In the genomic region with DNA sequence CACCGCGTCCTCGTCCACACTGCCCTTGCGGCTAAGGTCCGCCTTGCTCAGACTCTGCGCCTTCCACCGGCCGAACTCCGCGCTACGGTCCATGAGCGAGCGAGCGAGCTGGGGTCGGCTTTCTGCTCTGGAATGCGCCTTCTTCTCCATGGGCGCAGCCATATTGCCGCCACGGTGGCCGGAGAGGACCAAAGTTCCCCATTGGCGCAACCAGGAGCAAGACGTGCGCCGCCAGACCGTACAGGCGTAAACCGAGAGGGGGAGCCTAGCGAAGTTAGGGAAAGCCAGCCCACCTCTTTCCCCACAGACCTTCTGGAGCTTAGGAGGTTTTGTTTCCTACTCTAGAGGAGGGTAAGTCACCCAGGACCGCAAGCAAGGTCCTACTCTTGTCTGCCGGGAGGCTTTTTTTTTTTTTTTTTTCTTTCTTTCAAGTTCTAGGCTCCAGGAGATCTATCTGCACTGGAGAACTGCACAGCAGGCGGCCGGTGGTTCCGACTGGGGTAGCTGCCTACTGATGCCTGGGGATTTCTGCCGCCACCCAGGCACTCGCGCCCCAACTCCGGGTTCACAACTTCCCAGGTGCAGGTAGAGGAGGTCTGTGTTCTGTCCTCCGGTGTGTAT, we compare ENCODE assay signal across 8 mouse cellular contexts. TPM values are rescaled to one million over a fixed set of nuclear protein-coding genes. Genes with fewer than 3 reads are reported as not detected.
A peak's percentile ranks its signal among the peaks of the same experiment; 100 is the strongest.
DNase-seq lines count a peak whose midpoint lies in the region; ATAC-seq and TF ChIP-seq lines count a peak whose summit lies in the region.

Gene Tyw3, minus strand, starts transcription at position 171 of the 621 bp plus-strand sequence.

- peak within 1 kb of the TSS; percentile 88 for H3K4me3 ChIP-seq in embryonic facial prominence, embryonic 13.5 days
- H3K4me3 ChIP-seq in kidney, adult 2 months (ENCODE audit: insufficient read depth, low read depth, low read length), result peak within 1 kb of the TSS; percentile 96
- peak within 1 kb of the TSS; percentile 87 for H3K4me3 ChIP-seq in limb, embryonic 12.5 days (replicated peaks)
- H3K4me3 ChIP-seq in midbrain, embryonic 15.5 days, result peak within 1 kb of the TSS; percentile 68
- H3K4me3 ChIP-seq in spleen, adult 2 months (ENCODE audit: extremely low read depth, insufficient read depth, insufficient read length), result peak within 1 kb of the TSS; percentile 94

- peak; percentile 90 for DNase-seq in 3134 (ENCODE audit: extremely low read depth, insufficient read length, low spot score)
- peak; percentile 98 to 99 for DNase-seq in adrenal gland, postnatal 36 days
- peak; percentile 97 to 100 for DNase-seq in heart, adult 18-20 months
- peak; percentile 98 for DNase-seq in kidney, adult 2 months
- DNase-seq in spleen, adult 2 months (ENCODE audit: low read depth in 1 of 2, low spot score in 2 of 2), result peak; percentile 87 to 95

- TF ChIP-seq POLR2A in kidney, adult 2 months (IDR thresholded peaks at IDR 0.05; ENCODE audit: low read depth, low read length), result peak; percentile 14
- TF ChIP-seq POLR2A in spleen, adult 2 months (IDR thresholded peaks at IDR 0.05; ENCODE audit: low read depth, low read length), result peak; percentile 25; the same call in 1 of the 2 replicates

- peaks cover 8% of the 10 kb centered on the region; the same call in 1 of the 2 replicates for H3K4me1 ChIP-seq in embryonic facial prominence, embryonic 13.5 days
- H3K4me1 ChIP-seq in kidney, adult 2 months (ENCODE audit: control insufficient read depth, insufficient read depth, low read length), result peaks cover 4% of the 10 kb centered on the region; the same call in 1 of the 2 replicates
- H3K4me1 ChIP-seq in limb, embryonic 12.5 days (replicated peaks), result peaks cover 9% of the 10 kb centered on the region
- H3K4me1 ChIP-seq in midbrain, embryonic 15.5 days, result peaks cover 10% of the 10 kb centered on the region
- peaks cover 3% of the 10 kb centered on the region; the same call in 1 of the 2 replicates for H3K4me1 ChIP-seq in spleen, adult 2 months (ENCODE audit: control insufficient read depth, insufficient read depth, insufficient read length)

- no peaks in the 10 kb centered on the region for H3K27me3 ChIP-seq in embryonic facial prominence, embryonic 13.5 days
- no peaks in the 10 kb centered on the region for H3K27me3 ChIP-seq in kidney, adult 2 months (replicated peaks; ENCODE audit: control insufficient read depth, insufficient read depth, low read length)
- H3K27me3 ChIP-seq in limb, embryonic 12.5 days, result no peaks in the 10 kb centered on the region
- H3K27me3 ChIP-seq in midbrain, embryonic 15.5 days (replicated peaks), result no peaks in the 10 kb centered on the region
- H3K27me3 ChIP-seq in spleen, adult 2 months (ENCODE audit: control insufficient read depth, insufficient read depth, low read length), result no peaks in the 10 kb centered on the region

- no peaks in the 10 kb centered on the region for H3K9me3 ChIP-seq in embryonic facial prominence, embryonic 13.5 days
- H3K9me3 ChIP-seq in limb, embryonic 12.5 days, result no peaks in the 10 kb centered on the region
- H3K9me3 ChIP-seq in midbrain, embryonic 15.5 days, result no peaks in the 10 kb centered on the region

- under 1% methylated on average over 38 of the region's 38 CpGs for WGBS in embryonic facial prominence, embryonic 13.5 days
- under 1% methylated on average over 38 of the region's 38 CpGs for WGBS in kidney, adult 2 months
- WGBS in limb, embryonic 12.5 days, result under 1% methylated on average over 38 of the region's 38 CpGs
- under 1% methylated on average over 38 of the region's 38 CpGs for WGBS in midbrain, embryonic 15.5 days
- under 1% methylated on average over 38 of the region's 38 CpGs for WGBS in spleen, adult 2 months

- H3K27ac ChIP-seq in embryonic facial prominence, embryonic 13.5 days, result peak within 1 kb of the TSS; percentile 98
- peak within 1 kb of the TSS; percentile 98 for H3K27ac ChIP-seq in kidney, adult 2 months (ENCODE audit: insufficient read depth, low read depth, low read length)
- peak within 1 kb of the TSS; percentile 98 for H3K27ac ChIP-seq in limb, embryonic 12.5 days
- peak within 1 kb of the TSS; percentile 94 for H3K27ac ChIP-seq in midbrain, embryonic 15.5 days
- H3K27ac ChIP-seq in spleen, adult 2 months (ENCODE audit: insufficient read depth, low read length), result peak within 1 kb of the TSS; percentile 83

- peaks cover 23% of the 10 kb centered on the region for H3K36me3 ChIP-seq in embryonic facial prominence, embryonic 13.5 days
- H3K36me3 ChIP-seq in kidney, adult 2 months (ENCODE audit: control insufficient read depth, insufficient read depth, low read length), result no peaks in the 10 kb centered on the region
- H3K36me3 ChIP-seq in limb, embryonic 12.5 days, result peaks cover 23% of the 10 kb centered on the region
- 0 out of 2 replicates have a peak, but pooled peaks cover 8% of the 10 kb centered on the region for H3K36me3 ChIP-seq in midbrain, embryonic 15.5 days (replicated peaks)
- no peaks in the 10 kb centered on the region for H3K36me3 ChIP-seq in spleen, adult 2 months (ENCODE audit: control insufficient read depth, insufficient read depth, low read length)

- peak; percentile 96 for ATAC-seq in embryonic facial prominence, embryonic 13.5 days (ENCODE audit: insufficient number of reproducible peaks, insufficient read depth, low FRiP score, low TSS enrichment, low read depth)
- peak; percentile 97 for ATAC-seq in limb, embryonic 12.5 days (ENCODE audit: insufficient number of reproducible peaks, insufficient read depth, low FRiP score, low TSS enrichment, low read depth)
- ATAC-seq in midbrain, embryonic 15.5 days (replicated peaks), result peak; percentile 97

- TF ChIP-seq CTCF in kidney, adult 2 months (conservative IDR thresholded peaks at IDR 0.05; ENCODE audit: insufficient read depth, insufficient read length, low read depth, low read length), result peak; percentile 52
- TF ChIP-seq CTCF in spleen, adult 2 months (IDR thresholded peaks at IDR 0.05; ENCODE audit: extremely low read depth, insufficient read depth, insufficient read length, insufficient replicate concordance), result peak; percentile 42; the same call in 1 of the 2 replicates

- peak within 1 kb of the TSS; percentile 73 for H3K4me2 ChIP-seq in embryonic facial prominence, embryonic 13.5 days
- H3K4me2 ChIP-seq in limb, embryonic 12.5 days, result peak within 1 kb of the TSS; percentile 69
- peak within 1 kb of the TSS; percentile 78 for H3K4me2 ChIP-seq in midbrain, embryonic 15.5 days

- peak within 1 kb of the TSS; percentile 88 for H3K9ac ChIP-seq in embryonic facial prominence, embryonic 13.5 days
- H3K9ac ChIP-seq in limb, embryonic 12.5 days (replicated peaks), result peak within 1 kb of the TSS; percentile 88
- peak within 1 kb of the TSS; percentile 62 for H3K9ac ChIP-seq in midbrain, embryonic 15.5 days

RNA-seq across cellular contexts. Expression of gene Tyw3, which starts in this region (rescaled TPM):
- 1 to 10 TPM; 3.1 to 4.5 TPM for total RNA-seq in adrenal gland, postnatal 36 days (2021)
- 16.7 and 19.8 TPM in 2 replicates for polyA plus RNA-seq in embryonic facial prominence, embryonic 13.5 days (2015; fragmentation: Nextera tagmentation; extraction: Ambion mirVana)
- 1 to 10 TPM; 3.5 to 3.7 TPM for total RNA-seq in heart, adult 18-20 months (2021)
- polyA plus RNA-seq in kidney, adult 2 months (2012; rRNA removed), result 12.0 and 12.5 TPM in 2 replicates
- 16.0 and 22.4 TPM in 2 replicates for polyA plus RNA-seq in limb, embryonic 12.5 days (2016; fragmentation: Nextera tagmentation; extraction: Ambion mirVana)
- polyA plus RNA-seq in midbrain, embryonic 15.5 days (2015; fragmentation: Nextera tagmentation; extraction: Ambion mirVana), result 12.4 and 14.1 TPM in 2 replicates
- 7.5 and 8.1 TPM in 2 replicates for polyA plus RNA-seq in spleen, adult 2 months (2012; rRNA removed)

Comparison
In these comparisons a context has a peak if more than half of its experiments do, and no peak if none do; other contexts are left out.
1. Peak in every context shown above with its lines: DNase-seq, ATAC-seq, H3K4me3 ChIP-seq and H3K27ac ChIP-seq.